Mouse (Mus musculus) adrenal gland, adult 2 months (tissue): ENCODE data around the gene Camsap3. TPM values are rescaled to one million over a fixed set of nuclear protein-coding genes. Genes with fewer than 3 reads are reported as not detected.

Experiments
- DNase-seq: peaks from one replicate; pipeline ENCODE4 v3.0.0; 2021
- polyA plus RNA-seq: library from polyadenylated mRNA; depleted of rRNA; stranded (reverse); fragments of >200 nt; gene quantifications from 2 replicates; pipeline ENCODE4 v1.2.3, GENCODE M21; 2012; rRNA removed
- total RNA-seq, 2 experiments: library from RNA; stranded (reverse); gene quantifications; 2 replicates each; pipeline ENCODE4 v1.2.3; 2021

The Camsap3 gene
- total and polyA plus RNA-seq, 3 experiments, result 5.2 to 13.3 (median 6.4) TPM

- no peak for DNase-seq
These were observed 69.8 kb downstream of the Camsap3 start for GRCm38 (mm10) chr8:3656725-3657381.

Other genes with a start within 250 kb of the Camsap3 start
- under 1 TPM; 0.66 TPM for gene A430078G23Rik, start 233.9 kb upstream of the Camsap3 start, total RNA-seq
- gene A430078G23Rik, start 233.9 kb upstream of the Camsap3 start, polyA plus RNA-seq, result 0.11 TPM in 1 of 2 replicates, not detected in the other
- gene Arhgef18, start 194.3 kb upstream of the Camsap3 start, total RNA-seq, result 10 to 100 TPM; 28.1 to 36.1 TPM
- gene Arhgef18, start 194.3 kb upstream of the Camsap3 start, polyA plus RNA-seq, result 43.2 and 48.4 TPM in 2 replicates
- 10 to 100 TPM; 10.4 TPM for gene Pex11g, start 119.6 kb upstream of the Camsap3 start, total RNA-seq
- 11.8 and 16.9 TPM in 2 replicates for gene Pex11g, start 119.6 kb upstream of the Camsap3 start, polyA plus RNA-seq
- gene Tex45, start 116.4 kb upstream of the Camsap3 start, total RNA-seq, result under 1 TPM in 1 of 2 experiments, not detected in 1; 0.17 TPM
- gene Tex45, start 116.4 kb upstream of the Camsap3 start, polyA plus RNA-seq, result 0.16 and 0.17 TPM in 2 replicates
- gene Zfp358, start 94.2 kb upstream of the Camsap3 start, total RNA-seq, result 10 to 100 TPM; 22.5 to 23.2 TPM
- gene Zfp358, start 94.2 kb upstream of the Camsap3 start, polyA plus RNA-seq, result 80.1 and 81.3 TPM in 2 replicates
- gene Mcoln1, start 86.8 kb upstream of the Camsap3 start, total RNA-seq, result 10 to 100 TPM; 42.5 to 45.0 TPM
- gene Mcoln1, start 86.8 kb upstream of the Camsap3 start, polyA plus RNA-seq, result 1,409 and 1,463 TPM in 2 replicates
- gene Pnpla6, start 71.9 kb upstream of the Camsap3 start, total RNA-seq, result 10 to 100 TPM; 35.2 to 38.8 TPM
- gene Pnpla6, start 71.9 kb upstream of the Camsap3 start, polyA plus RNA-seq, result 48.3 and 54.6 TPM in 2 replicates
- not detected for gene C330021F23Rik, start 19.3 kb upstream of the Camsap3 start, total RNA-seq
- gene C330021F23Rik, start 19.3 kb upstream of the Camsap3 start, polyA plus RNA-seq, result 0.11 TPM in 1 of 2 replicates, not detected in the other
- gene Xab2, start 34.0 kb downstream of the Camsap3 start, total RNA-seq, result 10 to 100 TPM; 34.8 to 36.8 TPM
- gene Xab2, start 34.0 kb downstream of the Camsap3 start, polyA plus RNA-seq, result 40.7 and 40.9 TPM in 2 replicates
- gene Pet100, start 34.3 kb downstream of the Camsap3 start, total RNA-seq, result 100 to 1,000 TPM; 153 to 159 TPM
- gene Pet100, start 34.3 kb downstream of the Camsap3 start, polyA plus RNA-seq, result 1.7 and 2.2 TPM in 2 replicates
- gene Pcp2, start 38.3 kb downstream of the Camsap3 start, total RNA-seq, result not detected
- gene Pcp2, start 38.3 kb downstream of the Camsap3 start, polyA plus RNA-seq, result not detected in 2 replicates
- gene Stxbp2, start 43.7 kb downstream of the Camsap3 start, total RNA-seq, result 100 to 1,000 TPM in 1 of 2 experiments, 10 to 100 TPM in 1; 72.1 to 131 TPM
- gene Stxbp2, start 43.7 kb downstream of the Camsap3 start, polyA plus RNA-seq, result 106 and 141 TPM in 2 replicates
- 100 to 1,000 TPM; 165 to 223 TPM for gene Retn, start 68.5 kb downstream of the Camsap3 start, total RNA-seq
- 59.9 and 96.4 TPM in 2 replicates for gene Retn, start 68.5 kb downstream of the Camsap3 start, polyA plus RNA-seq
- under 1 TPM in 1 of 2 experiments, not detected in 1; 0.49 TPM for gene Mcemp1, start 78.5 kb downstream of the Camsap3 start, total RNA-seq
- not detected in 2 replicates for gene Mcemp1, start 78.5 kb downstream of the Camsap3 start, polyA plus RNA-seq
- 10 to 100 TPM; 59.0 to 69.8 TPM for gene Fcor, start 85.1 kb downstream of the Camsap3 start, total RNA-seq
- 18.3 and 18.8 TPM in 2 replicates for gene Fcor, start 85.1 kb downstream of the Camsap3 start, polyA plus RNA-seq
- 10 to 100 TPM; 19.3 to 19.6 TPM for gene Trappc5, start 89.0 kb downstream of the Camsap3 start, total RNA-seq
- 29.7 and 35.8 TPM in 2 replicates for gene Trappc5, start 89.0 kb downstream of the Camsap3 start, polyA plus RNA-seq
- under 1 TPM in 1 of 2 experiments, not detected in 1; 0.41 TPM for gene Fcer2a, start 106.9 kb downstream of the Camsap3 start, total RNA-seq
- gene Fcer2a, start 106.9 kb downstream of the Camsap3 start, polyA plus RNA-seq, result 0.07 and 0.26 TPM in 2 replicates
- under 1 TPM in 1 of 2 experiments, not detected in 1; 0.24 TPM for gene Clec4g, start 133.4 kb downstream of the Camsap3 start, total RNA-seq
- gene Clec4g, start 133.4 kb downstream of the Camsap3 start, polyA plus RNA-seq, result 0.08 TPM in 1 of 2 replicates, not detected in the other
- under 1 TPM; 0.90 to 0.92 TPM for gene Cd209a, start 161.7 kb downstream of the Camsap3 start, total RNA-seq
- 0.19 TPM in 1 of 2 replicates, not detected in the other for gene Cd209a, start 161.7 kb downstream of the Camsap3 start, polyA plus RNA-seq